ENCODE assay signal across 8 mouse cellular contexts in genomic region chr7:127231826-127232621, GRCm38 (mm10). TPM values are rescaled to one million over a fixed set of nuclear protein-coding genes. Genes with fewer than 3 reads are reported as not detected.
DNase-seq lines count a peak whose midpoint lies in the region; ATAC-seq and TF ChIP-seq lines count a peak whose summit lies in the region.

No protein-coding gene starts in this region.

- peak overlapping the region; percentile 96 for H3K4me3 ChIP-seq in left cerebral cortex, adult 2 months
- H3K4me3 ChIP-seq in cortical plate, adult 2 months (ENCODE audit: insufficient read depth, low read length): peak overlapping the region; percentile 96
- H3K4me3 ChIP-seq in neural tube, embryonic 12.5 days: peak overlapping the region; percentile 90

- peak overlapping the region; percentile 96 for H3K9ac ChIP-seq in neural tube, embryonic 12.5 days

- TF ChIP-seq POLR2A in cortical plate, adult 2 months (IDR thresholded peaks at IDR 0.05; ENCODE audit: extremely low read depth, insufficient read depth, low read length): no peak

- peak overlapping the region; percentile 93 for H3K27ac ChIP-seq in left cerebral cortex, adult 2 months
- peak overlapping the region; percentile 85 for H3K27ac ChIP-seq in cortical plate, adult 2 months (ENCODE audit: insufficient read depth, low read length)
- H3K27ac ChIP-seq in neural tube, embryonic 12.5 days: peak overlapping the region; percentile 98

- intact Hi-C loops in left cerebral cortex, adult 2 months (cut with DNase I): no loop called here

- peaks cover 7% of the 10 kb centered on the region for H3K4me1 ChIP-seq in cortical plate, adult 2 months (ENCODE audit: control insufficient read depth, insufficient read depth, low read length)
- peaks cover 30% of the 10 kb centered on the region for H3K4me1 ChIP-seq in neural tube, embryonic 12.5 days

- peak overlapping the region; percentile 86 for H3K4me2 ChIP-seq in neural tube, embryonic 12.5 days (replicated peaks)

- H3K9me3 ChIP-seq in neural tube, embryonic 12.5 days: no peaks in the 10 kb centered on the region

- peaks cover 42% of the 10 kb centered on the region for H3K36me3 ChIP-seq in neural tube, embryonic 12.5 days

- 10% methylated on average over 20 of the region's 20 CpGs for WGBS in neural tube, embryonic 12.5 days

- ATAC-seq in inflammation-experienced regulatory T-cells, adult 6 months: peak; percentile 12
- no peak for ATAC-seq in neural tube, embryonic 12.5 days (ENCODE audit: low FRiP score, low read depth)

- no peak for TF ChIP-seq CTCF in left cerebral cortex, adult 2 months (IDR thresholded peaks at IDR 0.05)
- TF ChIP-seq CTCF in cortical plate, adult 2 months (IDR thresholded peaks at IDR 0.05; ENCODE audit: extremely low read depth, insufficient read depth, low read length): no peak

- no peaks in the 10 kb centered on the region for H3K27me3 ChIP-seq in neural tube, embryonic 12.5 days (replicated peaks)

- no peak for DNase-seq in left cerebral cortex, adult 2 months (ENCODE audit: extremely low spot score in 1 of 2, low spot score in 2 of 2)
- no peak for DNase-seq in left cerebral cortex, adult 18-20 months (ENCODE audit: low spot score in 2 of 2)
- no peak for DNase-seq in spleen, adult 12 weeks (ENCODE audit: low spot score)
- no peak for DNase-seq in adrenal gland, postnatal 14 days
- DNase-seq in adrenal gland, postnatal 4 days (ENCODE audit: low spot score in 2 of 2): no peak

RNA-seq across cellular contexts. Expression of gene Zfp553, which starts 0.8 kb away (rescaled TPM):
- total RNA-seq in left cerebral cortex, adult 2 months (2021): 10 to 100 TPM; 17.8 to 20.5 TPM
- total RNA-seq in left cerebral cortex, adult 18-20 months (2021): 10 to 100 TPM; 21.3 to 22.1 TPM
- 13.5 and 15.5 TPM in 2 replicates for polyA plus RNA-seq in cortical plate, adult 2 months (2012; rRNA removed)
- 1 to 10 TPM; 3.3 to 6.8 (median 4.6) TPM for polyA plus RNA-seq in inflammation-experienced regulatory T-cells, adult 6 months (2017; shearing (Covaris generic))
- polyA plus RNA-seq in neural tube, embryonic 12.5 days (2016; fragmentation: Nextera tagmentation; extraction: Ambion mirVana): 67.6 and 68.9 TPM in 2 replicates
- 10.0 and 13.8 TPM in 2 replicates for total RNA-seq in adrenal gland, postnatal 14 days (2021)
- 10 to 100 TPM; 18.3 to 19.3 TPM for total RNA-seq in adrenal gland, postnatal 4 days (2021)

RNA-seq across cellular contexts. Expression of gene Sept1, which starts 0.9 kb away (rescaled TPM):
- 1 to 10 TPM; 3.5 to 6.4 TPM for total RNA-seq in left cerebral cortex, adult 2 months (2021)
- 1 to 10 TPM; 4.4 to 4.5 TPM for total RNA-seq in left cerebral cortex, adult 18-20 months (2021)
- 9.2 and 10.4 TPM in 2 replicates for polyA plus RNA-seq in cortical plate, adult 2 months (2012; rRNA removed)
- polyA plus RNA-seq in inflammation-experienced regulatory T-cells, adult 6 months (2017; shearing (Covaris generic)): 100 to 1,000 TPM; 783 to 927 (median 807) TPM
- 30.1 and 32.8 TPM in 2 replicates for polyA plus RNA-seq in neural tube, embryonic 12.5 days (2016; fragmentation: Nextera tagmentation; extraction: Ambion mirVana)
- total RNA-seq in adrenal gland, postnatal 14 days (2021): 11.2 and 35.8 TPM in 2 replicates
- 10 to 100 TPM; 12.6 to 14.5 TPM for total RNA-seq in adrenal gland, postnatal 4 days (2021)

RNA-seq across cellular contexts. Expression of gene Zfp771, which starts 12.1 kb away (rescaled TPM):
- 10 to 100 TPM; 58.8 to 68.6 TPM for total RNA-seq in left cerebral cortex, adult 2 months (2021)
- total RNA-seq in left cerebral cortex, adult 18-20 months (2021): 10 to 100 TPM; 55.2 to 57.9 TPM
- 109 and 110 TPM in 2 replicates for polyA plus RNA-seq in cortical plate, adult 2 months (2012; rRNA removed)
- 1 to 10 TPM in 1 of 3 experiments, under 1 TPM in 1, not detected in 1; 0.46 to 1.5 TPM for polyA plus RNA-seq in inflammation-experienced regulatory T-cells, adult 6 months (2017; shearing (Covaris generic))
- 58.1 and 61.9 TPM in 2 replicates for polyA plus RNA-seq in neural tube, embryonic 12.5 days (2016; fragmentation: Nextera tagmentation; extraction: Ambion mirVana)
- total RNA-seq in adrenal gland, postnatal 14 days (2021): 25.9 and 28.1 TPM in 2 replicates
- 10 to 100 TPM; 36.3 to 39.2 TPM for total RNA-seq in adrenal gland, postnatal 4 days (2021)

RNA-seq across cellular contexts. Expression of gene Mylpf, which starts 23.3 kb away (rescaled TPM):
- 1 to 10 TPM; 2.7 to 3.3 TPM for total RNA-seq in left cerebral cortex, adult 2 months (2021)
- 1 to 10 TPM; 2.1 to 3.0 TPM for total RNA-seq in left cerebral cortex, adult 18-20 months (2021)
- polyA plus RNA-seq in cortical plate, adult 2 months (2012; rRNA removed): 2.0 and 2.2 TPM in 2 replicates
- 10 to 100 TPM; 23.0 to 25.8 (median 23.4) TPM for polyA plus RNA-seq in inflammation-experienced regulatory T-cells, adult 6 months (2017; shearing (Covaris generic))
- polyA plus RNA-seq in neural tube, embryonic 12.5 days (2016; fragmentation: Nextera tagmentation; extraction: Ambion mirVana): 54.2 and 72.8 TPM in 2 replicates
- total RNA-seq in adrenal gland, postnatal 14 days (2021): 4.3 and 4.9 TPM in 2 replicates
- 100 to 1,000 TPM; 268 to 794 TPM for total RNA-seq in adrenal gland, postnatal 4 days (2021)

RNA-seq across cellular contexts. Expression of gene Tbc1d10b, which starts 23.8 kb away (rescaled TPM):
- 100 to 1,000 TPM in 1 of 2 experiments, 10 to 100 TPM in 1; 91.9 to 110 TPM for total RNA-seq in left cerebral cortex, adult 2 months (2021)
- 10 to 100 TPM; 90.8 to 94.1 TPM for total RNA-seq in left cerebral cortex, adult 18-20 months (2021)
- polyA plus RNA-seq in cortical plate, adult 2 months (2012; rRNA removed): 70.4 and 76.0 TPM in 2 replicates
- polyA plus RNA-seq in inflammation-experienced regulatory T-cells, adult 6 months (2017; shearing (Covaris generic)): 10 to 100 TPM; 13.2 to 16.6 (median 13.6) TPM
- 43.4 and 45.6 TPM in 2 replicates for polyA plus RNA-seq in neural tube, embryonic 12.5 days (2016; fragmentation: Nextera tagmentation; extraction: Ambion mirVana)
- 38.9 and 45.6 TPM in 2 replicates for total RNA-seq in adrenal gland, postnatal 14 days (2021)
- 10 to 100 TPM; 57.9 to 58.5 TPM for total RNA-seq in adrenal gland, postnatal 4 days (2021)
